Mouse (Mus musculus) CD4-positive, CD25-positive, alpha-beta regulatory T cell, adult 4 months (primary cell): ENCODE measurements around the gene 6430550D23Rik. TPM values are rescaled to one million over a fixed set of nuclear protein-coding genes. Genes with fewer than 3 reads are reported as not detected.

ENCODE experiments used
- ATAC-seq: one replicate; pipeline ENCODE4 v1.8.0; 2017
- polyA plus RNA-seq, 2 experiments: library from polyadenylated mRNA; unstranded; fragments of 100-300 nt; shearing (Covaris generic); gene quantifications; one replicate each; pipeline ENCODE4 v1.2.1; 2017

Gene 6430550D23Rik
- polyA plus RNA-seq: 1 to 10 TPM; 1.1 to 4.9 TPM

DNA sequence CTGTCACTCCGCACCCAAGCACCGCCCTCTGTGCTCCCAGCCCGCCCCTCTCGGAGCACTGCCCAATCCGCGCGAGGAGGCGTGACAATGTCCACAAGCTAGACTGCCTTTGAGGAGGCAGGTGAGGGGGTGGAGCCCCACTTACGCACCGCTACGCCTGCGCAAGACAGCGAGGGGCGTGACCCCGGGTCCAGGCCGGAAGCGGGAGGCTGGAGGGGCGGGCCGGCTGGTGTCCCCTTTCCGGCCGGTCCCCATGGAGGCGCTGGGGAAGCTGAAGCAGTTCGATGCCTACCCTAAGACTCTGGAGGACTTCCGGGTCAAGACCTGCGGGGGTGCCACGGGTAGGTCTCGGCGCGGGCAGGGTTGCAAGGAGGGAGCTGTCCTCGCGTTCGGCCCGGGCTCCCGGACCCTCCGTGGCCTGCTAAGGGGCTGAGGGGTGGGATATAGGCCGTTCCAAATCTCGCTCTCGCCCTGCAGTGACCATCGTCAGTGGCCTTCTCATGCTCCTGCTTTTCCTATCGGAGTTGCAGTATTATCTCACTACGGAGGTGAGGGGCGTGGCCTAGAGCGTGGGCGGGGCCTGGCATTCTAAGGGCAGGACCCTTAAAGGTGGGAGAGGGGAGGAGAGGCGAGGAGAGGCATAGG, at the start of gene 6430550D23Rik, which contains the start of gene Ergic3:
TSS of gene 6430550D23Rik (minus strand) at position 90 of the 645 bp plus-strand sequence.
TSS of gene Ergic3 (plus strand) at position 158 of the 645 bp plus-strand sequence.
- ATAC-seq: peak; percentile 99

DNA sequence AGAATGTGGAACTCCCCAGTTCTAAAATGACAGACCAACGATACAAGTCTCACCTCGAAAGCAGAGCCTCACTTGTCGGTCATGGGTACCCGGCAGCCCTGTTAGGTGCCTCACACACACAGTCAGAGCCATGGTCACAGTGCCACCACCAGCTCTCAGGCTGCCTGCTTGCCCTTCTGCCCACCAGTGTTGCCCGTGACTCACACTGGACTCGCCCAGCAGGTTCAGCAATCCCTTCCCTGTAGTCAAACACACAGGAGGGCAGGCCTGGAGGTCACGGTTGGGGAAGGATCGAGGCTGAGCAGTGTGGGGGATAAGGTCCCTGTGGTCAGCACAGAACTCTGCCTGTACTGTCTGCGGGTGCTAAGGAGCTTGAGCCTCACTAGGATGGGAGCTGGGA, 45.0 kb upstream of the 6430550D23Rik start, which contains the start of gene Fer1l4:
TSS of gene Fer1l4 (minus strand) at position 132 of the 400 bp plus-strand sequence.
- ATAC-seq: no peak

DNA sequence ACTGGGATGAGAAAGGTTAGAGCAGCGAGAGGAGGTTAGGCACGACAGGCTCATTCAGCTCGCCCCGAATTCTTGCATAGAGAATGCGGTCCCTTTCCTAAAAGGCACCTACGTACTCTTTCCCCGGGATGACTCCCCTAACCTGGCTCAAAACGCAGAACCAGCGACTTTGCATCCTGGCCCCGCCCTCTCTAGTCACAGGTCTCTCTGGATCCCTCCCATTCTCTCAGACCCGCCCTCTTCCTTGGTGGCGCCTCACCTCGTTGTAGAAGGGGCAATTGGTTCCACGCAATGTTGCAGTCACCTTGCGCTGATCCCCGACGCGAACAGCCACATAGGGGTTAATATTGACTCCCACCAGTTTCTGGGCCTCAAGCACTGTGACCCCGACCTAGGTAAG, 40.2 kb upstream of the 6430550D23Rik start:
- peak; percentile 61 for ATAC-seq

DNA sequence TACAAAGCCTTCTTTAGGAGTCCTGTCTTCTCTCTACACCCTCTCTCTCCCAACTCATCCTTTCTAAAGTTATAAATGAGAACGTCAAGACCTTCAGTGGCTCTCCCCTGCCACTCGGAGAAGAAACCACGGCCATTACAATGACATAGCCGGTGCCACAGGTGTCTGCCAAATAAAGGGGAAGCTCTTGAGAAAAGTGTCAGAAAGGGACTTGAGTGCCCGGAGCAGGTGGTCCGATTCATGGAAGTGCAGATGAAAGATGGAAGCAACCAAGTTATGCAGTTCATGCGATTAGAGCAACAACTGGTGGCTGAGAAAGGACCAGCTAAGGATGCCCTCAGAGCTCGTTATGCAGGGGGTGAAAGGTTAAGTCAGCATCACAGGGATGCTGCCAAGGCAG, 35.1 kb upstream of the 6430550D23Rik start:
- ATAC-seq: no peak

DNA sequence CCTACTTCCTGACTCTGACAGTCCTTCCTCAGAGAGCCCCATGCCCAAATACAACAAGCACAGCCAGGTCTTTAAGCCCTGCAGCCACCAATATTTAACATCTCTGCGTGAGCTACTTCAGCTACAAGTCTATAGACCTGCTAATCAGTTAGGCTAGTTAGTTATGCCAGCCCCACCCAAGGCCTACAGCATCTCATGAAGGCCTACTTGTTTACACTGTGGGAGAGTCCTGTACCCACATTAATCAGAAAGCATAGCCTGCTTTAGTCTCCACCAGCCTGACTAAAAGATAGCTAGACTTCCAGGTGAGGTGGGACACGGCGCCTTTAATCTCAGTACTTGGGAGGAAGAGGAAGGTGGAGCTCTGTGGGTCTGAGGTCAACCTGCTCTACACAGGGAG, 31.6 kb upstream of the 6430550D23Rik start:
- no peak for ATAC-seq

DNA sequence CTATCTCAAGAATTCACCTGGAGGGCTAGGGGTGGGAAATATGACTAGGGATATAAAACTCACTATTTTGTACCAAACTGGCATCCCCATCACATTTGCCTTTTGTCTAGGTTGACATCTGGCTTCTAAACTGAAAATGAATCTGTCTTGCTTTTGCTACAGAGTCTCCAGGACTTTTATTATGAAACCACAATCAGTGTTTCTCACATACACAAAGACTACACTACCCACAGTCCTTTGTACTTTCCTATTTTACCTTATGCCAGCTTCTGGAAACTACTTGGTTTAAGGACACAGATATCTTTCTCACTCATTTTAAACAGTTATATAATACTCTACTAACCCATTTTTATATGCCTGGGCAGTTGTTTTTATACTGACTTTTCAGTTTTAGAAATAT, 17.7 kb upstream of the 6430550D23Rik start:
- no peak for ATAC-seq

DNA sequence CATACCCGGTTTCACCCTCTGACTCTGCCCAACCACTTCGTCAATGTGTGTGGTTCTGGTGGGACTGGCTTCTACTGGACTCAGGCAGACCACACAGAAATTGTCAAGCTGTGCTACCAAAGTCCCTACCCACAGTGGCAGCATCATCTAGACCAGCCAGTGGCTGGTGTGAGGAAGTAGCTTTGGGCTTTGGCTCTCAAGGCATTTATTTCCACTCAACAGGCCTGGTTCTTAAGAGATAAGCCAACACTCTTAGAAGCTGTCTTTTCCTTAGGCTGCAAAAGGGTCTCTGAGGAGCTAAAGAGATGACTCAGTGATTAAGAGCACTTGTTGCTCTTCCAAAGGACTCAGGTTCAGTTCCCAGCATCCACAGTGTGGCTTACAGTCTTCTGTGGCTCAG, 14.0 kb upstream of the 6430550D23Rik start:
- no peak for ATAC-seq

DNA sequence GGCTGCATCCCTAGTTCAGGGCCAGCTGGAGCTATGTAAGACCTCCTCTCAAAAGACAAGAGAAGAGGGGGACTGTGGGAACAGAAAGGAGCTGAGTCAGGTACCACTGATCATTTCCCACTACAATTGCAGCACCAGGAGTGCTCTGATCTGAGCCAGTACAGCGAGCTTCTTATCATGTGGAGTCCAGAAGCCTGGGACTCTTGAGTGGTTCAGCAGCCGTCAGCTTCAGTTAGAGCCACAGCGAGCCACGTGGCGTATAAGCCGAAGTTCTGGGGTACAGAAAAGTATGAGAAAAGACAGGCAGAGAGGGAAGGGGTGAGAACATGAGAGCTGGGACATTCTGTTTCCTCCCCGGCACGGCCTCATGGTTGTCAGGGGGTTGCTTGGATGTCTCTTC, 13.4 kb upstream of the 6430550D23Rik start:
- ATAC-seq: no peak

DNA sequence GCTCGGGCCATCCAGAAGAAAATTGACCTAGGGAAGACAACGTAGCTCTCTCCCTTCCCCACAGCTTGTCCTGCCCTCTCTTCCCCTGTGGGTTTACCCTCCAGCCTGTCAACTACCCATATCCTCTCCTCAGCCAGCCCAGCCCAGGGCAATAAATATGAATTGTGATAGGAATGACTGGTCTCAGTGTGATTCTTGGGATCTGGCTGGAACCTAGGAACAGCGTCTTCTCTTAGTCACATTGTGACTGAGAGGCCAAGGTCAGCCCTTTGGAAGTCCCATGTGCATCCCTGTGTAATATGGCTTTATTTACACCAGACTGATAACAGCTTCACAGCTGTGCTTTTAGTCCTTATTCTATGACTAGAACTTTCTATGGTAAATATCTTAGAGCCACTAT, 10.3 kb upstream of the 6430550D23Rik start:
- ATAC-seq: no peak

DNA sequence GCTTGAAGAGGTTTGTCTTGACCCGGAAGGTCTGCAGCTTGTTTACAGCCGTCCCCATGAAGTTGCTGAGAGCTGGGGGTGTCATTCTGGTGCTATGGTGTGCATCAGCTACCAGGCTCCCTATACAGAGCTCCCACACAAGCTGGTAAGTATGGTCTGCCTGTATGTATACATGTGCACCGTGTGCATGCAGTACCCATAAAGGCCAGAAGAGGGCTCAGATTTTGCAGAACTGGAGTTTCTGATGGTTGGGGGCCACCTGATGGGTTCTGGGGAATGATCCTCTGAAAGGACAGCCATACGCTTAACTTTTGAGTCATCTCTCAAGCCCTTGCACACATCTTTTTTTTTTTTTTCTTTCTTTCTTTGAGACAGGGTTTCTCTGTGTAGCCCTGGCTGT, 2.4 kb downstream of the 6430550D23Rik start:
- ATAC-seq: no peak

DNA sequence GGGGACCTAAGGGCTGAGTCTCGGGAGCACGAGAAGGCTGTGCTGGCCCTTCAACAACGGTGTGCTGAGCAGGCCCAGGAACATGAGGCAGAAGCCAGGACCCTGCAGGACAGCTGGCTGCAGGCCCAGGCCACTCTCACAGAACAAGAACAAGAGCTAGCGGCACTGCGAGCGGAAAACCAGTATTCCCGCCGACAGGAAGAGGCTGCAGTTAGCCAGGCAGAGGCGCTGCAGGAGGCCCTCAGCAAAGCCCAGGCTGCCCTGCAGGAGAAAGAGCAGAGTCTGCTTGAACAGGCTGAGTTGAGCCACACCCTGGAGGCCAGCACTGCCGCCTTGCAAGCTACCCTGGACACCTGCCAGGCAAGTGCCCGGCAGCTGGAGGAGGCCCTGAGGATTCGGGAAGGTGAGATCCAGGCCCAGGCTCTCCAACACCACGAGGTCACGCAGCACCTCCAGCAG, 15.9 kb downstream of the 6430550D23Rik start:
- ATAC-seq: no peak

DNA sequence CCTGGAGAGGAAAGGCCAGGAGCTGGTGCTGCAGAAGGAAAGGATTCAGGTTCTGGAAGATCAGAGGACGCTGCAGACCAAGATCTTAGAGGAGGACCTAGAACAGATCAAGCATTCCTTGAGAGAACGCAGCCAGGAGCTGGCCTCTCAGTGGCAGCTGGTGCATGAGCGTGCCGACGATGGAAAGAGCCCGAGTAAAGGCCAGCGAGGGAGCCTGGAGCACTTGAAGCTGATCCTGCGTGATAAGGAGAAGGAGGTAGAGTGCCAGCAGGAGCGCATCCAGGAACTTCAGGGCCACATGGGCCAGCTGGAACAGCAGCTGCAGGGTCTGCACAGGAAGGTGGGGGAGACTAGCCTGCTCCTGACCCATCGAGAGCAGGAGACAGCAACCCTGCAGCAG, 16.6 kb downstream of the 6430550D23Rik start:
- ATAC-seq: no peak

DNA sequence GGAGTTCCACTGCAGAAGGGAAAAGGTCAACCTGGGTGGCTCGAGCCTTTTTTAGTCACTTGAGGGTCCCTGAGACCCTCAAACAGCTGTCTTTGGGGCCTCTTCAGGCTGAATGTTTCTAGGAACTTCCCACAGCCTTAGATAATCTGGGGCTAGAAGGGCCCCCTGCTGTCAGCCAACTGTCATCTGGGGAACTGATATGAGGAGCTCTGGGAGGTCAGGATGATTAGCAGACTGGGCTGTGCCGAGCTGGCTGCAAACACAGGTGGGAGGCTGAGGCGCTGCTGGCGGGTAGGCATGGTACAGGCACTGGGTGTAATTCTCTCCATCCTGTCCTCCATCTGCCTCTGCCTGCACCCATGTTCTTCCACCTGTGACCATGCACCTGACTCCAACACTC, 18.7 kb downstream of the 6430550D23Rik start:
- ATAC-seq: no peak

DNA sequence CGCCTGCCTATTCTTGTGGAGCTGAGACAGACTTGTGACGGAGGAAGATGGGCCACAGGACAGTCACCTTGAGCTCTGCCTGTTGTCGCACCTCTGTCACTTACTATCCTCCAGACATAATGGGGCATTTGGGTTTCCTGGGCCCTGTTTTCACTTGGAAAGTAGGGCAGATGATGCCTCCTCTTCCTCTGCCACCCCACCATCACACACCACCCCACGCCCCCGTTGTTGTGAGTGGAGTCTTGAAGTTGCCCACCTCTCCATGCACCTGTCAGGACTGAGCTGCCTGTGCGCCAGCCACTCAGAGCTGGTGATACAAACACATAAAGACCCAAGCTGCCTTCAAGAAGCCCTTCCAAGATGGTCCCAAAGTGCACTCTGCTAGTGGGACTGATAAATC, 20.6 kb downstream of the 6430550D23Rik start:
- ATAC-seq: no peak

DNA sequence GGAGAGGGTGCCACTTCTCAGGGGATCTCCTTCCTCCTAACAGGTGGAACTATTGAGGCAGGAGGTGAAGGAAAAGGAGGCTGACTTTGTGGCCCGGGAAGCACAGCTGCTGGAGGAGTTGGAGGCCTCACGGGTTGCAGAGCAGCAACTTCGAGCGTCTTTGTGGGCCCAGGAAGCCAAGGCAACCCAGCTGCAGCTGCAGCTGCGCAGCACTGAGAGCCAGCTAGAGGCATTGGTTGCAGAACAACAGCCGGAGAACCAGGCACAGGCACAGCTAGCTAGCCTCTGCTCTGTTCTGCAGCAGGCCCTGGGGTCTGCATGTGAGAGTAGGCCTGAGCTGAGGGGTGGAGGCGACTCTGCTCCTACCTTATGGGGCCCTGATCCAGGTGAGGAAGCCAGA, 22.0 kb downstream of the 6430550D23Rik start:
- ATAC-seq: no peak

DNA sequence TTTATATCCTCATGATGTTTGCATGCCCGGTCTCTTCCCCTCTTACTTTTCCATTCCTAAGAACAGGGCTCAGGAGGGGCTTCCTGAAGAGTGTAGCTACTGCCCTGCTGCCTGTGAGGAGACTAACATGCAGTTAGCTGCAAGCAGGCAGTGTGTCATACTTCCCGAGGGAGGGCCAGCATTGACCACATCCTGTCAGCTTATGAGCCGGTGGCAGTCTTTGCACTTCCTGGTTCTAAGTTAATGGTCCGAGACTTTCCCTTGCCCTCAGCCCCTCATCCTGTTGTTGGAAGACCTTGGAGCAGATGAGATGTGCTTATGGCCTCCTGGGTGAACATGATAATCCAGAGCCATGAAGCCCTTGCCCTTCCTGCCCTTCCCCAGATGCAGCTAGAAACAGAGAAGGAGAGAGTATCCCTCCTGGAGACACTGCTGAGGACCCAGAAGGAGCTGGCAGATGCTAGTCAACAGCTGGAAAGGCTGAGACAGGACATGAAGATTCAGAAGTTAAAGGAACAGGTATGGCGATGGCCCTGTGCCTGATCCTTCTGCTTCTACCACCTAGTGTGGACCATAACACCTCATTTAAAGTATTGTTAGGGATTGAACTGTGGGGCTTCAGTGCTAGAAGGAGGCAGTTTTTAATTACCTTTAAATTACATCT, 28.3 kb downstream of the 6430550D23Rik start:
- ATAC-seq: peak; percentile 98

DNA sequence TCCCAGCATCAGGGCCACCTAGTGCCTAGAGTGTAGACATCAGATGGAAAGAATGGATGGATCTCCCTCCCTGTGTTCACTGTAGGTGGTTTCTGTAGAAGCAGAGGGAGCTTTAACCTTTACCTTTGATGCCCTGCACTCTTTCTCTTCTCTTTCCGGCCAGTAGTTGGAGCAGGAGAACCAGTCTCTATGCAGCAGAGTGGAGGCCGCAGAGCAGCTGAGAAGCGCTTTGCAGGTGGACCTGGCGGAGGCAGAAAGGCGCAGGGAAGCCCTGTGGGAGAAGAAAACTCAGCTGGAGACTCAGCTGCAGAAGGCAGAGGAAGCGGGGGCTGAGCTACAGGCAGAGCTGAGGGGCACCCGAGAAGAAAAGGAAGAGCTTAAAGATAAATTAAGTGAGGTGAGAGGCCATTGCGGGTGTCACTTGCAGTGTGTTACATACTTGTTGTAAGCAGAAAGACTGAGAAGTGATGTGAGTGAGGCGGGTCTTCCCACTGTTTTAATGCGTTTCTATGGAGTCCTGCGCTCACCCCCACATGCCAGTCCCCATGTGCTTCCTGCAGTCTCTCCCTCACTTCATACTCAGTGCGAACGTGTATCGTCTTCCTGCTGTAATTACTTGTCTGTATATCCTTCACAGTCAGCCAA, 33.6 kb downstream of the 6430550D23Rik start:
- no peak for ATAC-seq

DNA sequence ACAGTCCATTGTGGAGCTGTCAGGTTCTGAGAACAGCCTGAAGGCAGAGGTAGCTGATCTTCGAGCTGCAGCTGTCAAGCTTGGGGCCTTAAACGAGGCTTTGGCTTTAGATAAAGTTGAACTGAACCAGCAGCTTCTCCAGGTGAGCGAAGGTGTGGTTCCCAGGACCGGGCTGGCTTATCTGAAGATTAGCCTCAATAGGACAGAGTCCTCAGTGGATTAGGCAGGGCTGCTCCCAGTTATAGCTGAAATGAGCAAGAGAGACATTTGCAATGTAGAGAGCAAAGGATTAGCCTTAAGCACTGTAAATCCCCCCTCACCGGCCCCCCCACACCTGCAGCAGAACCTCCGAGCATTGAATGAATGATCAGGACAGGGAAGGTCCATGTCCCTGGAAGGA, 34.4 kb downstream of the 6430550D23Rik start:
- no peak for ATAC-seq

DNA sequence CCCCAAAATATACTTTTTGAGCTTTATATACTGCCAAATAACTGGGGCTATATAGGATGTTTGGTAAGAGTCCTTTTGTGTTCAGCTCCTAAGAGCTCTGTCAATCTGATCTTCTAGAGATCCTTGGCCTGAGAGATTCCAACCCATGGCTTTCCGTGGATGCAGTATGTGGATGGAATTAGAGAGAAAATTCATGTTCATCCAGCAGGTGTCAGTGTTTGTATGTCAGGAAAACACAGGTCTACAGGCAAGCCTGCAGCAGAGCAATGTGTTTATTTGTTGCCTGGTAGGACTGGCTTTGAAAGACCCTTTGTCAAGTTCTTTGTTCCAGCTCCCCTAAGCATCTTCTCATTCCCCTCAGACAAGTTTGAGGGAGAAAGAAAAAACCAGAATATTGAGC, 44.8 kb downstream of the 6430550D23Rik start:
- no peak for ATAC-seq

DNA sequence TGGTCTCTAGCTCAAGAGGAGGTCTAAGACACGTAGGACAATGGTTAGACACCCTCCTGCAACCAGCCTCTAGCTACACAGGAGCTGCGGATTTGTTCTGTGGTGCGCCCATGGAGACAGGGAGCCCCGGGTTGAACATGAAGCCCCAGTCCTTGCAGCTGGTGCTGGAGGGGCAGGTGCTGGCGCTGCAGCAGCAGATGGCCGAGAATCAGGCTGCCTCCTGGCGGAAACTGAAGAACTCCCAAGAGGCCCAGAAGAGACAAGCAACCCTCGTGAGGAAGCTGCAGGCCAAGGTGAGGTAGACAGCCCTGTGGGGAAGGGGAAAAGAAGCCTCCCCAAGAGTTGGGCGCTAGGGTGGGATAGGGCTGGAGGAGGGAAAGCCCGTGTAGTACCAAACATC, 45.9 kb downstream of the 6430550D23Rik start:
- no peak for ATAC-seq

DNA sequence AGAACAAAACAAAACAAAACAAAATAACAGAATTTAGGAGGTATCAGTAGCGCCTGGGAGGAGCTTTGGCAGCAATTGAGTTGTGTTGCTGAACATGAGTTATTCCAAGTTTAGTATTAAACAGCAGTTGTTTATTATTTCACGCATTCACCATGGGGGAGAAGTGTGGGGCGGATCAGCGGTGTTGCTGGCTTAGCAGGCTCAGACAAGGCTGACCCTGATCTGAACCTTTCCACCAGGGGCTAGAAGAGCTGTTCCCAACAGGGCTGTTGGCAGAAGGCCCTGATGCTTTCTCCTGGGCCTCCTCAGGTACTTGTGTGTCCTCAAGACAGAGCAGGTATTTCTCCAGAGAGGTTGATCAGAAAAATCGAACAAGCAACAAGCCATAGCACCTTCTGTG, 47.8 kb downstream of the 6430550D23Rik start:
- ATAC-seq: no peak

DNA sequence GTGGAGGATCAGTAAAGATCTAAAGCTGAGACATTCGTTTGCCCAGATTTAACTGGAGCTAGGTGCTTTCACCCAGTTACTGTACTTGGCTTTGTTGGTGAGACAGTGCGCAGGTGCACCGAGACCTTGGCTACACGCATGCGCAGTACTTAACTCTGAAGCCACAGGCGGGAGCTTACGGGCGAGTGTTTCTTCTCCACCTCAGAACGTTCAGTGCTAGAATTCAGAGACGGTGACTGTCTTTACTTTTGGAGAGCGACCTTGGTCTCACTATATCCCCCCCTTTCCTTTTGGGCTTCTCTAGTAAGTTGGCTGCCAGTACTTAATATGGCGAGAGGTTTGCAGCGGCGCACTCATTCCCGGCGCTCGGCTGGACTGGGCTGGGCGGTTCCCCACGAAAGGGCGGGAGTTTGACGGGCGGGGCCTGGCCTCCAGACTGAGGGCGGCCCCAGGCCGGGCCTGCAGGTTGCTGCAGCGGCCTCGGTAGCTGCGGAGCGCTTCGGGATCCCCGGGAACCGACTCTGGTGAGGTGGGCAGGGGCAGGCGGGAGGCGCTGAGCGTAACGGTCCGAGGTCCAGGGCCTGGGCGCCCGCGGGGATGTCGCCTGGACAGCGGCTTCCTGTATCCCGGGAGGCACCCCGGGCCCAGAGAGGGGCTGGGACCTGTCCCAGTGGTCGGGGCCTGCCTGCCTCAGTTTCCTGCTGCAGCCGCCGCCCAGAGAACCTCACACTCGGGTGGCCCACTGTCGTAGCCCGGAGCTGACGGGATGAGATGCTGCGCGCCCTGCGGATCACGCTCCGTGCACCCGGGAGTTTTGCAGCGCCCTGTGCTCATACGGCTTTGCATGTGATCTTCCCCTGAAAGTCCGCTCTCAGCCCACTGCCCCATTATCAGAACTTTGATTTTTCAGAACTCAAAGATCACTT, 51.4 kb downstream of the 6430550D23Rik start, which contains the start of gene Cep250:
TSS of gene Cep250 (plus strand) at position 325 of the 926 bp plus-strand sequence.
- ATAC-seq: peak; percentile 95
